Mouse (Mus musculus): Measurements from ENCODE around the gene Gpr62.

Gene Gpr62

GRCm38 (mm10) chr9:106454071-106454761 lies 11.5 kb downstream of the Gpr62 start:
- DNase-seq, result peak; percentile 79

DNA sequence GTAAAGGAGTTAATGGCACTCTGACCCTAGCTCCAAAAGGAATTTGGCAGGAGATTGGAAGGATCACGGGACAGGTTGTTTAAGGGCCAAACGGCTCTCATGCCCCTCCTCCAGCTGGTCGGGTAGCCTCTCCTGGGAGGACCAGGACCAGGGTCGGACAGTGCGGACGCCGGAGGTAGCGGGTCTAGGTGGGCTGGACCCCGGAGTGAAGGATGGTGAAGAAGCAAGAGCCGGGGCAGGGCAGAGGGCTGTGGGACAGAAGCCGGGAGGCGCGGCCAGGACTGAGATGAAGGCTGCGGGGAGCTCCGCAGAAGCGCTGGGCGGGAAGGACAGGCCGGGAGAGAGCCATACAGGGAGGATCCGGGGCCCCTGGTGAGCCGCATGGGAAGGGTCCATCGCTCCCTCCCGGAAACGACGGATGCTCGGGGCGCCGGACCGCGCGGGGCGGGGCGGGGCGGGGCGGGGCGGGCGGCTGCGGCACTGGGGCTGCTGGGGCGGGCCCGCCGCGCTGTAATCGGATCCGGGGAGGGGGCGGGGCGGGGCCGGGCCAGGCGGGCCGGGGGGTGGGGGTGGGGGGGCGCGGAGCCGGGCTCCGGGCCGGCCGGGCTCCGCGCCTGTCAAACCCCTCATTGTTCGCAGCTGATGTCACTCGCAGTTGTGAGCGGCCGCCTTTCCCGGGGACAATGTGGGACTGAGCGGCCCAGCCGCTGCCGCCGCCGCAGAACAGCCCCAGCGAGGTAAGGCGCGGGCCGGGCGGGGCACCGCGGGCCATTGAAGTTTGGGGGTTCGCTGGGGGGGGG lies 12.3 kb downstream of the Gpr62 start, which contains the start of gene Pcbp4:
TSS of gene Pcbp4 (plus strand) at position 21 of the 800 bp plus-strand sequence.
- DNase-seq, result peak; percentile 87

GRCm38 (mm10) chr9:106452821-106453220 lies 12.9 kb downstream of the Gpr62 start:
- peak; percentile 92 for DNase-seq

- no peak for DNase-seq
These were observed 13.4 kb downstream of the Gpr62 start for GRCm38 (mm10) chr9:106452351-106452750.

- DNase-seq, result peak; percentile 61
These were observed 13.8 kb downstream of the Gpr62 start for GRCm38 (mm10) chr9:106451899-106452298.

GRCm38 (mm10) chr9:106451298-106451697 lies 14.4 kb downstream of the Gpr62 start:
- DNase-seq, result peak; percentile 70

GRCm38 (mm10) chr9:106450661-106451060 lies 15.1 kb downstream of the Gpr62 start:
- DNase-seq, result peak; percentile 81

DNA sequence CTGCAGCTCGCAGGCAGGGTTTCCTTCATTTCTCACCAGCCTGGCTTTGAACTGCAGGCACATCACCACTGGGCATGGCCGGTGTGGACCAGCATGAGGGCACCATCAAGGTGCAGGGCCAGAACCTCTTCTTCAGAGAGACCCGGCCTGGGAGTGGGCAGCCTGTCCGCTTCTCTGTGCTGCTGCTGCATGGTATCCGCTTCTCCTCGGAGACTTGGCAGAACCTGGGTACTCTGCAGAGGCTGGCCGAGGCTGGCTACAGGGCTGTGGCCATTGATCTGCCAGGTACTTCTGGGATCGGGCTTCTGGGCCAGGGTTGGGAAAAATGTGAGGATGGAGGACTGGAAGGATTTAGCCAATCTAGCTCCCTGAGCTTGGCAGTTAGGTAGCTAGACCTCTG lies 15.8 kb downstream of the Gpr62 start:
- peak; percentile 68 for DNase-seq

GRCm38 (mm10) chr9:106448498-106449031 lies 17.2 kb downstream of the Gpr62 start:
- DNase-seq, result peak; percentile 88

DNA sequence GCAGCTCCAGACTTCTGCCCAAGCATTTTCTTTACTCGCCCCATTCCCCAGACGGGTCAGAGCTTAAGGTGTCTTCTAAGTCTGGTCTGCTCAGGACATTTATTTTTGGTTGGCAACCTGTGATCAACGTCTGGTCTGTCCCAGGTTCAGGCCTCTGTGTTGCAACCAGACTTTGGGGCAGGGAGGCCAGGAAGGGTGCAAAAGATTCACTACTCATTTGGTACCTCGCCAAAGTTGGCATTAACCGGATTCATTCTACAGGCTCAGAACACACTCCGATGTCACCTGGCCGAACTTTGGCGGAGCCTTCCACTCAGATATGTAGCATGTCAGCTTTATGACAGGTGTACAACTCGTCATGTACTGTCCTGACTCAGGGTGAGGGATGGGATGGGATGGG lies 17.8 kb downstream of the Gpr62 start:
- peak; percentile 84 for DNase-seq

- DNase-seq, result peak; percentile 98
These were observed 18.4 kb downstream of the Gpr62 start, which contains the start of the genes Abhd14b and Abhd14a for GRCm38 (mm10) chr9:106447348-106447747. TSS of gene Abhd14b (plus strand) at chr9:106447459. TSS of gene Abhd14a (minus strand) at chr9:106447678.

DNA sequence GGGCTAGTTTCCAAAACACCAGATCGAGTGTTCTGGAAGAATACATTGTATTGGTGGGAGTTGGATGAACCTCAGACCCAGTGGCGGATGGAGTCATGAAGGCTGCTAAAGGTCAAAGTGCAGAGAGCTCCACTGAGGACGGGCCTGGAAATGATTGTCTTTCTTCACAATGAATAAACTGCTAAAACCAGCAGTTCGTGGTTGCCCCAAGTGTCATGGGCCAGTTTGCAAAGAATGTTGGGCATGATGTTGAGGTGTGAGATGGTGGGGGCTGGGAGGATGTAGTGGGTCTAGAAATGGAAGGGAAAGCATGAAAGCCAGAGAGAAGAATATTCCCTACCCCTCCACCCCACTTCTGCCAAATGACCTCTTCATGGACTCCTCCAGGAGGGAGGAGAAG lies 20.9 kb downstream of the Gpr62 start:
- DNase-seq, result no peak

DNA sequence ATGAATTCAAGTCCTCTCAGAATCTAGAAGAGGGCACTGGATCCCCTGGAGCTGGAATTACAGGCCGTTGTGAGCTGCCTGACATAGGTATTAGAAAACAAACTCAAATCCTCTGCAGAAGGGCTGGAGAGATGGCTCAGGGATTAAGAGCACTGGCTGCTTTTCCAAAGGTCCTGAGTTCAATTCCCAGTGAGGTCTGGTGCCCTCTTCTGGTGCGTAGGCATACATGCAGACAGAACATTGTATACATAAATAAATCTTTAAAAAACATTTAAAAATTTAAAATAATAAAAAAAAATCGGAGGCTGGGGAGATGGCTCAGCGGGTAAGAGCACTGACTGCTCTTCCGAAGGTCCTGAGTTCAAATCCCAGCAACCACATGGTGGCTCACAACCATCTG lies 23.1 kb downstream of the Gpr62 start:
- DNase-seq, result no peak

- DNase-seq, result peak; percentile 61
These were observed 29.2 kb downstream of the Gpr62 start for GRCm38 (mm10) chr9:106436566-106436965.

DNA sequence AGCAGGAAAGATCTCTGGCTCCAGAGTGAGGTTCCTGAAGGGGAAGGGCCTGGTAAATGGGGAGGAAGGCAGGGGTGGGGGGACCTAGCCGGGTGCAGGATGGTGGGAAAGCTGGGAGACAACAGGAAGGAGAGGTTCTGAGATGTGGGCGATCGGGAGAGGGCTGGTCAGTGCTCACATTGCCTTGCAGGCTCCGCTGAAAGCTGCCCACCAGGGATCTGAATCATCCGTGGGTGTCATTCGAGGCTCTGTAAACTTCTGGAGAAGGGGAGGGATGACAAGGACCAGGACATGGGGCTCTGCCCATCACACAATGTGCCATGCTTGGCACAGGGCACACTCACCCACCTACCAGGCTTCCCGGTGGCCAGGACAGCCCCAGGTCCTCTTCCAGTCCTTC lies 32.3 kb downstream of the Gpr62 start:
- no peak for DNase-seq

GRCm38 (mm10) chr9:106430015-106430264 lies 35.8 kb downstream of the Gpr62 start:
- DNase-seq, result no peak

DNA sequence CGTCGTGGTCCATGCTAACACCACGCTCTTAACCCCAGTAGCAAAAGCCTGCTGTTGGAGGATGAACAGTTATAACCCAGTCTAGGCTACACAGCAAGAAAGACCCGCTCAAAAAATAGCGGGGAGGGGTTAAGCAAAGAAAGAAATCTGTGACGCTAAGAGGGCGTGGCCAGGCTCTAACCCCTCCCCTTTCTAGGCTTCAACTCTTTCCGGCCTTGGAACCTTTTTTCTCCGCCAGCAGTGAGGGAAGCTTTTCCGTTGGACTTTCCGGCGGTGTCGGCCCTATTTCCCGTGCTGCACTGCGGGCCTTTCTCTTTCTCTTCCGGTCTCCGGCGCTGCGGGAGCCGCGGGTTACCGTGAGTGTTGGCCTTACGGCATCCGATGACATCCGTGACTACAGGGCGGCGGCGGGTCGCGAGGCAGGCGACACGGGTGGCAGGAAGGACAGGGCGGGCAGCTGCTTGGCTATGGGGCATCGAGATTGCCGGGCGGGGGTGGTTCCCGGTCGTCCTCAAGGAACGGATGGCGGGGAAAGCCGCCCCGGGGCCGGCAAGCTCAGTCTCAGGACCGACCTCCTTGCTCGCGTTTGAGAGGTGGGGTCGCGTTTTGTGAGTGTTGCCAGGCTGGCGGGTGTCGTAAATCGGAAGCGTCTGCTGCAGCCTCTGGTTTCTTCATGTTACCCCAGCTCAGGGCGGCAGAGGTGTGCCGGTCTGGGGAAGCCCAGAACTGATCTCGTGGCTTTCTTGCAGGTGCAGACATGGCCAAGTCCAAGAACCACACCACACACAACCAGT lies 36.3 kb downstream of the Gpr62 start, which contains the start of gene Rpl29:
TSS of gene Rpl29 (plus strand) at position 234 of the 794 bp plus-strand sequence.
- peak; percentile 95 for DNase-seq

DNA sequence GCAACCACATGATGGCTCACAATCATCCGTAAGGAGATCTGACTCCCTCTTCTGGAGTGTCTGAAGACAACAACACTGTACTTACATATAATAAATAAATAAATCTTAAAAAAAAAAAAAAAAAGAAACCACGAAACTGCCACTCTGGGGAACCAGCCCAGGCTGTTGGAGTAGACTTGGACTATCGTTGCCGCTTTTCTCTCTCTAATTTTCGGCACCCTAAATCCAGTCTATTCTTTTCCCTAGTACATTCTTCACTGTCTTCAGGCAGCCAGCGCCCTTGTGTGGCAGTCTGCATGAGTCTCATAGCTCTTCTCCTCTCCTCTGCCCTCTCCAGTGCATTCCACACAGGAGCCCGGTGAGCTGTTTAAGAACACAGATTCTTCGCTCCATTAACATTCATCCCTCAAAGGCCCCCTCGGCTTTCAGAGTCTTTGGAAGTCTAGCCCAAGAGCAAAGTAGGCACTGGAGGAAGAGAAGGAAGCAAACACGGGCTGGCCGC lies 37.0 kb downstream of the Gpr62 start:
- no peak for DNase-seq

DNA sequence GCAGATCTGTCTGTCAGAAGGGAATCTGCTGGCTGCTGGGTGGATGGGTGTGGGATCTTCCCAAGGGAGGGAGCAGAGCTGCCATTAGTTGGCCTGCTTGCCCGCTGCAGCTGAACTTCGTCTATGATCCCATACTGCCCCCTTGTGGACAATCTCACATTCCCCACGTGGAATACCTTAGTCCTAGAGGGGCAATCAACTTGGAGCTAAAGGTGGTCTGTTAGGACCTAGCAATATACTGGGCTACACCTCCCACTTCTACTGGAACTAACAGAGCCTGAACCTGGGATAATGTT lies 43.9 kb downstream of the Gpr62 start:
- peak; percentile 81 for DNase-seq

- DNase-seq, result no peak
These were observed 44.5 kb downstream of the Gpr62 start for GRCm38 (mm10) chr9:106421033-106421864.

DNA sequence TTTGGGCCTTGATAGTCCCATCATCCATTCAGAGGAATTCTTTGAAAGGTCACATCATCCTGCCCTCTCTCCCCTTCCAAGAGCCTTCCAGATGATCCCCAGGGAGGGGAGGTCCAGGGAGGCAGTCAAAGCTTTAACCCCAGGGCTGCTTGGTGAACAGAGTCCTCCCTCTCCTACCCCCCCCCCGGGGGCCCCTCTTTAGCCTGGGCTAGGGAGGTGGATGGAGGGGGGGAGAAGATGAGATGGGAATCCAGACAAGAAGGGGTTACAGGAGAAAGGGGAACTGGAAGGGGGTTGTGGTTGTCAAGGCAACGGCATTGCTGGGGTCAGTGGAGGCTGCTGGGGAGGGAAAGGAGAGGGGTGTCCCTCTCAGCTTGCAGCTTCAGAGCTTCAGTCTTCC lies 45.1 kb downstream of the Gpr62 start:
- DNase-seq, result no peak
